Mouse (Mus musculus) lung, postnatal 0 days (tissue): ENCODE results near the gene Slco1b2. TPM values are rescaled to one million over a fixed set of nuclear protein-coding genes. Genes with fewer than 3 reads are reported as not detected.

ENCODE experiments used
- ATAC-seq: fragments of 200-750 bp; cut with Nextera tagmentation; 2 replicates; pipeline ENCODE4 v1.8.0; 2017; ENCODE audit warnings: moderate library complexity
- DNase-seq: peaks from one replicate; pipeline ENCODE4 v3.0.0-alpha.2; 2016; ENCODE audit warnings: low spot score
- H3K27ac ChIP-seq: fragments of 300-500 bp; sonication (generic); 2 replicates; pipeline ENCODE4 v1.5.1; 2014; ENCODE audit warnings: antibody characterized with exemption, mild to moderate bottlenecking, low read length, mixed read lengths
- H3K27me3 ChIP-seq: fragments of 300-500 bp; sonication (generic); replicated peaks from 2 replicates; pipeline ENCODE4 v1.6.1; 2014; ENCODE audit warnings: low read length, mixed read lengths; ENCODE audit not compliant: insufficient read depth
- H3K36me3 ChIP-seq: fragments of 300-500 bp; sonication (generic); 2 replicates; pipeline ENCODE4 v1.6.1; 2014; ENCODE audit warnings: low read length, mixed read lengths; ENCODE audit not compliant: insufficient read depth
- H3K4me1 ChIP-seq: fragments of 300-500 bp; sonication (generic); 2 replicates; pipeline ENCODE4 v1.6.1; 2014; ENCODE audit warnings: antibody characterized with exemption, low read depth, low read length, mixed read lengths; ENCODE audit not compliant: insufficient read depth
- H3K4me2 ChIP-seq: fragments of 300-500 bp; sonication (generic); replicated peaks from 2 replicates; pipeline ENCODE4 v1.6.1; 2014; ENCODE audit warnings: low read depth, mild to moderate bottlenecking, low read length, moderate library complexity, mixed read lengths
- H3K4me3 ChIP-seq: fragments of 300-500 bp; sonication (generic); 2 replicates; pipeline ENCODE4 v1.5.1; 2014; ENCODE audit warnings: low read depth, low read length
- H3K9ac ChIP-seq: fragments of 300-500 bp; sonication (generic); replicated peaks from 2 replicates; pipeline ENCODE4 v1.6.1; 2014; ENCODE audit warnings: low read depth, mild to moderate bottlenecking
- H3K9me3 ChIP-seq: fragments of 300-500 bp; sonication (generic); 2 replicates; pipeline ENCODE4 v1.6.1; 2016; ENCODE audit warnings: low read length, mixed read lengths
- CTCF ChIP-seq: IDR thresholded peaks from 2 replicates; pipeline ENCODE4 v1.5.1; 2016; ENCODE audit warnings: antibody characterized with exemption, mild to moderate bottlenecking
- EP300 ChIP-seq: IDR thresholded peaks from 2 replicates; pipeline ENCODE4 v1.6.1; 2016; ENCODE audit warnings: antibody characterized with exemption, mild to moderate bottlenecking, control low read depth
- WGBS: fragments of 180-500 bp; shearing (Covaris S2); extraction: QIAGEN DNeasy Blood & Tissue Kit; methylation state at CpG from one replicate; pipeline ENCODE4 v1.1.7; 2014; 5-methylcytosine and 5-hydroxymethylcytosine counted together
- polyA plus RNA-seq: library from polyadenylated mRNA; unstranded; fragments of >200 nt; fragmentation: Nextera tagmentation; extraction: Ambion mirVana; gene quantifications from 2 replicates; pipeline ENCODE4 v1.2.1, GENCODE M21; 2015

Slco1b2 gene
- polyA plus RNA-seq, 1 experiment from 2014 or later, result 0.06 TPM

- no peak overlapping the region for H3K9ac ChIP-seq
- no peaks in the 10 kb centered on the region for H3K4me1 ChIP-seq
- no peaks in the 10 kb centered on the region for H3K9me3 ChIP-seq
- no peak overlapping the region for H3K4me2 ChIP-seq
- no peak for DNase-seq
- H3K4me3 ChIP-seq, result no peak overlapping the region
- no peak overlapping the region for H3K27ac ChIP-seq
- ATAC-seq, result no peak
- H3K36me3 ChIP-seq, result no peaks in the 10 kb centered on the region
- no peak for TF ChIP-seq EP300
- H3K27me3 ChIP-seq, result no peaks in the 10 kb centered on the region
- WGBS, result 50% methylated on average over 4 of the region's 4 CpGs
These were observed 57.7 kb downstream of the Slco1b2 start for GRCm38 (mm10) chr6:141687008-141687407.

GRCm38 (mm10) chr6:141691246-141691645 lies 61.9 kb downstream of the Slco1b2 start:
- Histone ChIP-seq H3K4me2 (no peak overlapping the region), H3K27me3 (no peaks in the 10 kb centered on the region), H3K4me3 (no peak overlapping the region), H3K9me3 (no peaks in the 10 kb centered on the region), H3K36me3 (no peaks in the 10 kb centered on the region), H3K27ac (no peak overlapping the region), H3K9ac (no peak overlapping the region), H3K4me1 (no peaks in the 10 kb centered on the region)
- TF ChIP-seq CTCF (no peak), EP300 (no peak)
- ATAC-seq, result no peak
- DNase-seq, result no peak

Other genes with a start within 250 kb of the Slco1b2 start
- 0.07 and 0.17 TPM in 2 replicates for gene Slco1c1, start 105.2 kb upstream of the Slco1b2 start, polyA plus RNA-seq
- gene Gm5724, start 144.3 kb downstream of the Slco1b2 start, polyA plus RNA-seq, result not detected in 2 replicates
- gene Slco1a4, start 226.7 kb downstream of the Slco1b2 start, polyA plus RNA-seq, result 0.08 and 0.13 TPM in 2 replicates